Mouse (Mus musculus) pancreas, adult 10 weeks (tissue): ENCODE results near the gene Sec14l1. TPM values are rescaled to one million over a fixed set of nuclear protein-coding genes. Genes with fewer than 3 reads are reported as not detected.

ENCODE experiments used
- polyA plus RNA-seq: library from polyadenylated mRNA; stranded (reverse); fragments of 350-450 nt; fragmentation: Illumina TruSeq; extraction: RNeasy Lipid Tissue Mini Kit (QIAGEN cat#74804); gene quantifications from one replicate; pipeline ENCODE4 v1.2.3, GENCODE M21; 2015; ENCODE audit warnings: low read depth, low replicate concordance; ENCODE audit not compliant: insufficient read depth

Gene Sec14l1
- polyA plus RNA-seq: 22.1 TPM

DNA sequence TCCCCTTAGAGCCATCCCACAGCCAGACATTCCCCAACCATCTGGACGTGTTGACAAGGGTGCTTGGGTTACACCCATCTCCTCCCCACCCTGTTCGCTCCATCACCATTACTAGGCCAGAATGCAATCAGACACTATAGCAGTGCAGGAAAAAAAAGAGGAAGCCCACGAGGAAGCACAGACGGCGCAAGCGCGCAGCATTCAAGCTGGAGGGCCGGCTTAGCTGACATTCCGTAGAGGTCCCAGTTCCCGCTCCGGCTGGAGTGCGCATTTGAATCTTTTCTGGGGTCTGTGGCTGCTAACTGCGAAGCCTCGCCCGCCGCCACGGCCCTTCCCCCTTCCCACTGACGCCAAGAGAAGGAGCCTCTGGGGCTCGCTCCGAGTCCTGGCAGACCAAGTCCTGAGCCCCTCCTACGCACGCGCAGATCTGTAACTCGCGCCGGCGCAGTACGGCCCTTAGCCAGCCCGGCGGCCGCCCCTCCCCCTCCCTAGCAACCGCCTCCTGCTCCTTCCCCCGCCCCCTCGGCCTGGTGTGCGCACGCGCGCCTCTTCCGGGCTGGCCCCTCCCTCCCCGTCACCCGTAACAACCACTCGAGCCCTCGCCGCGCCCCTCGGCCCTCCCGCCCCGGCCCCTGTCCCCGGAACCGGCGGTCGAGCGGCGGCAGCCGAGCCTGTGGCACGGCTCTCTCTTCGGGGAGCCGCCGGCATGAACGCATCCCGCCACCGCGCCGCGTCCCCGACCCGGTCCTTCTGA, at the start of gene Sec14l1:
Gene Sec14l1, plus strand, starts transcription at position 577 of the 754 bp plus-strand sequence.

DNA sequence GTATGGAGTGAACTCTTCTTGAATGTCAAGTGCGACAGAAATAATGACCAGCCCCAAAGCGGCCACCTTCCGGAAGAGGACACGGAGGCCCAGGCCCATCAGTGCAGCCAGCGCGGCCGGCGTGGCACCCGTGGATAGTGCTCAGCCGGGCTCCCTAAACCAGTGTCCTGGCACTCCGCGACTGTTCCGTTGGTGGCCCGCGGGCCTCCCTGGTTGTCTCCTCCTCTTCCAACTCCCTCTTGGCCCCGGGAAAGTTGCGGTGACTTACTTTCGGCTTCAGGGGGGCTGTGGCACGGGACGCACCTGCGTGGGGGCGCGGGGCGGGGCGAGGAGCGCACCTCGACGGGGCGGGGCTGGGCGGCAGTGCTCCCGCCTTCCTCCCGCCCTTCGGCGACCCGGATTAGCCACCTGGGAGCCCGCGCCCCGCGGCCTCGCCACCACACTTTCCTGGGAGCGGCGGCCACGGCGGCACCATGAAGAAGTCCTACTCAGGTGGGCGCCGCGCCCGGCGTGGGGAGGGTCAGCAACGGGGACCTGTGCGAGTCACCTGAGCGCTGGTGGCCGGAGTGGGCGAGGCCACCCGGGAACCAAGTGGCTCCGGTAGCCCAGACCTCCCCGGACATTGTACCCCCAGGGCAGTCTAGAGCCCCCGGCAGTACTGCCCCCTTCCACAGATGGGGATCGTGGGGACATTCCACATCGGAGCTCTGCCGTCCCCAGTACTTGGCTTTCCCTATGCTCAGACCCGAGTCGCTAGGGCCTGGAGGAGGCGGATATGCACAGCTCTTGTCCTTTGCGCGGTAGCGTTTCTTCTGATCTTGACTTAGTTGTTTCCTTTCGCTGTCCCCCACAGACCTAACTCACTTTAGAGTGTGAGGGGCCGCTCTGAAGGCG, 84.6 kb downstream of the Sec14l1 start, which contains the start of gene Sept9:
Gene Sept9, plus strand, starts transcription at position 380 of the 894 bp plus-strand sequence.

Other genes starting within 250 kb of the Sec14l1 start
- gene Mgat5b, start 196.3 kb upstream of the Sec14l1 start, polyA plus RNA-seq: not detected
- gene Sept9, start 84.5 kb downstream of the Sec14l1 start, polyA plus RNA-seq: 13.1 TPM